8 mouse cellular contexts compared by ENCODE assay signal in genomic region chr5:102069767-102070413, GRCm38 (mm10). TPM values are rescaled to one million over a fixed set of nuclear protein-coding genes. Genes with fewer than 3 reads are reported as not detected.
DNase-seq lines count a peak whose midpoint lies in the region; ATAC-seq lines count a peak whose summit lies in the region.

TSS of gene Wdfy3 (minus strand) at chr5:102069921.

- peaks cover 48% of the 10 kb centered on the region for H3K4me1 ChIP-seq in hindbrain, embryonic 10.5 days (replicated peaks)
- H3K4me1 ChIP-seq in lung, embryonic 16.5 days (replicated peaks; ENCODE audit: control insufficient read depth, insufficient read depth, low read length): peaks cover 22% of the 10 kb centered on the region

- peak within 1 kb of the TSS; percentile 100 for H3K27ac ChIP-seq in hindbrain, embryonic 10.5 days
- peak within 1 kb of the TSS; percentile 91 for H3K27ac ChIP-seq in lung, embryonic 16.5 days (ENCODE audit: low read length)

- no peaks in the 10 kb centered on the region for H3K27me3 ChIP-seq in hindbrain, embryonic 10.5 days (ENCODE audit: insufficient read depth, poor library complexity, severe bottlenecking)
- H3K27me3 ChIP-seq in lung, embryonic 16.5 days (ENCODE audit: control insufficient read depth, insufficient read depth, low read depth, low read length): no peaks in the 10 kb centered on the region

- H3K9ac ChIP-seq in lung, embryonic 16.5 days (ENCODE audit: low read length): peak within 1 kb of the TSS; percentile 96

- ATAC-seq in lung, embryonic 16.5 days (ENCODE audit: low read depth): peak; percentile 97

- peak within 1 kb of the TSS; percentile 87 for H3K4me3 ChIP-seq in hindbrain, embryonic 10.5 days
- H3K4me3 ChIP-seq in lung, embryonic 16.5 days (ENCODE audit: low read length): peak within 1 kb of the TSS; percentile 85

- DNase-seq in Muller cell, postnatal 12 days (ENCODE audit: inconsistent ontology term): peak; percentile 96
- peak; percentile 93 to 96 for DNase-seq in cerebellum, postnatal 10 days
- peak; percentile 80 to 88 for DNase-seq in frontal cortex, postnatal 10 days (ENCODE audit: low spot score in 2 of 2)
- peak; percentile 90 for DNase-seq in hindbrain, embryonic 10.5 days (ENCODE audit: low spot score)
- peak; percentile 87 to 90 for DNase-seq in layer of hippocampus, postnatal 10 days (ENCODE audit: low spot score in 2 of 2)
- DNase-seq in ovary, postnatal 10 days (ENCODE audit: low spot score): peak; percentile 71
- peak; percentile 4 for DNase-seq in thymus, postnatal 25 days

- H3K4me2 ChIP-seq in lung, embryonic 16.5 days (ENCODE audit: low read depth, low read length): peak within 1 kb of the TSS; percentile 92

- H3K9me3 ChIP-seq in hindbrain, embryonic 10.5 days: no peaks in the 10 kb centered on the region
- H3K9me3 ChIP-seq in lung, embryonic 16.5 days (ENCODE audit: control insufficient read depth, low read length): no peaks in the 10 kb centered on the region

- H3K36me3 ChIP-seq in hindbrain, embryonic 10.5 days: peaks cover 23% of the 10 kb centered on the region
- no peaks in the 10 kb centered on the region for H3K36me3 ChIP-seq in lung, embryonic 16.5 days (ENCODE audit: control insufficient read depth, insufficient read depth, low read length)

- WGBS in hindbrain, embryonic 10.5 days: under 1% methylated on average over 62 of the region's 62 CpGs
- WGBS in lung, embryonic 16.5 days: 1% methylated on average over 46 of the region's 62 CpGs

RNA-seq across cellular contexts. Expression of gene Wdfy3, which starts in this region (rescaled TPM):
- 19.5 and 24.2 TPM in 2 replicates for polyA plus RNA-seq in hindbrain, embryonic 10.5 days (2016; fragmentation: Nextera tagmentation; extraction: Ambion mirVana)
- total RNA-seq in layer of hippocampus, postnatal 10 days (2021): 100 to 1,000 TPM; 105 to 106 TPM
- polyA plus RNA-seq in lung, embryonic 16.5 days (2015; fragmentation: Nextera tagmentation; extraction: Ambion mirVana): 12.6 and 13.1 TPM in 2 replicates

Comparison
In these comparisons a context has a peak if more than half of its experiments do, and no peak if none do; other contexts are left out.
1. Peak in every context shown above with its lines: DNase-seq, ATAC-seq, H3K4me3 ChIP-seq and H3K27ac ChIP-seq.
2. DNase-seq: peak in every context shown above with its lines; median percentile 96 in Muller cell, postnatal 12 days; 94 in cerebellum, postnatal 10 days; 90 in hindbrain, embryonic 10.5 days; 88 in layer of hippocampus, postnatal 10 days; 84 in frontal cortex, postnatal 10 days; 71 in ovary, postnatal 10 days; 4 in thymus, postnatal 25 days.